Mouse (Mus musculus) kidney, adult 2 months (tissue): Measurements from ENCODE around the gene Carmil1.

Source experiments
- CTCF ChIP-seq: fragments of 200-500 bp; conservative IDR thresholded peaks from 2 replicates; pipeline ENCODE4 v1.5.1; 2011; ENCODE audit warnings: low read depth, mild to moderate bottlenecking, control low read depth, low read length, moderate library complexity, mixed read lengths; ENCODE audit not compliant: insufficient read depth, insufficient read length
- POLR2A ChIP-seq: fragments of 200-500 bp; IDR thresholded peaks from one replicate; pipeline ENCODE4 v1.6.1; 2011; ENCODE audit warnings: low read depth, low read length, control low read depth

DNA sequence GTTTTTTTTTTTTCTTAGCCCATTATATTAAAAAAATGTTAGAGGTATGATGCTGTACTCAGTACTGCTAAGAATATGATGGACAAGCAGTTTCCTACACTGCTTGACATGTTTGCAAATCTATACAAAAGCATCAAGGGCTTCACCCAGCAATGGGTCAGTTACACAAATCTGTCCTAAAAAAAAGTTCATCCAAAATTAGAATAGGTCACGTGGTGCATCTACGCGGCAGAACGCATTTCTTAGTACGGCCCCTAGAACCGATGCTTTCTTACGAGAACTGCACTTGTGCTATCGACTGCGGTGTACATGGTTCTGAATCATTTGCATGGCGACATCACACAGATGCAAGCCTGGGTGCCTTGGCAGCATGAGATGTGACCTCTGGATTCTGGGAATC lies 208.0 kb downstream of the Carmil1 start:
- TF ChIP-seq CTCF (no peak), POLR2A (no peak)
